Mouse (Mus musculus) small intestine, adult 2 months (tissue): ENCODE data around the gene Fam161b. TPM values are rescaled to one million over a fixed set of nuclear protein-coding genes. Genes with fewer than 3 reads are reported as not detected.

Source experiments
- H3K27ac ChIP-seq: fragments of 200-500 bp; 2 replicates; pipeline ENCODE4 v1.5.1; 2012; ENCODE audit warnings: low read depth, low read length, control low read depth, inconsistent platforms; ENCODE audit not compliant: insufficient read depth
- H3K27me3 ChIP-seq: fragments of 200-500 bp; 2 replicates; pipeline ENCODE4 v1.6.1; 2012; ENCODE audit warnings: mild to moderate bottlenecking, moderate library complexity, low read length, inconsistent platforms; ENCODE audit not compliant: control insufficient read depth, insufficient read depth
- H3K36me3 ChIP-seq: fragments of 200-500 bp; 2 replicates; pipeline ENCODE4 v1.6.1; 2012; ENCODE audit warnings: mild to moderate bottlenecking, low read length, control low read depth, inconsistent platforms; ENCODE audit not compliant: control insufficient read depth, insufficient read depth
- H3K4me1 ChIP-seq: fragments of 200-500 bp; 2 replicates; pipeline ENCODE4 v1.6.1; 2012; ENCODE audit warnings: low read length, inconsistent platforms, mixed read lengths; ENCODE audit not compliant: control insufficient read depth, insufficient read depth, insufficient read length
- H3K4me3 ChIP-seq: fragments of 200-500 bp; 2 replicates; pipeline ENCODE4 v1.5.1; 2012; ENCODE audit warnings: low read depth, mild to moderate bottlenecking, control low read depth, inconsistent platforms, low read length, moderate library complexity
- CTCF ChIP-seq: fragments of 200-500 bp; IDR thresholded peaks from 2 replicates; pipeline ENCODE4 v1.5.1; 2012; ENCODE audit warnings: low read depth, mild to moderate bottlenecking, control low read depth, inconsistent platforms, low read length, moderate library complexity, mixed read lengths; ENCODE audit not compliant: insufficient replicate concordance, insufficient read length; ENCODE audit errors: extremely low read depth
- POLR2A ChIP-seq: fragments of 200-500 bp; IDR thresholded peaks from 2 replicates; pipeline ENCODE4 v1.6.1; 2012; ENCODE audit warnings: low read depth, mild to moderate bottlenecking, control low read depth, inconsistent platforms, low read length, moderate library complexity
- WGBS: fragments of 180-500 bp; shearing (Covaris S2); methylation state at CpG from one replicate; pipeline ENCODE4 v1.1.7; 2018; 5-methylcytosine and 5-hydroxymethylcytosine counted together
- polyA plus RNA-seq: library from polyadenylated mRNA; depleted of rRNA; stranded (reverse); fragments of >200 nt; gene quantifications from 2 replicates; pipeline ENCODE4 v1.2.3, GENCODE M21; 2012

Gene Fam161b
- polyA plus RNA-seq, 1 experiment = 0.14 TPM

DNA sequence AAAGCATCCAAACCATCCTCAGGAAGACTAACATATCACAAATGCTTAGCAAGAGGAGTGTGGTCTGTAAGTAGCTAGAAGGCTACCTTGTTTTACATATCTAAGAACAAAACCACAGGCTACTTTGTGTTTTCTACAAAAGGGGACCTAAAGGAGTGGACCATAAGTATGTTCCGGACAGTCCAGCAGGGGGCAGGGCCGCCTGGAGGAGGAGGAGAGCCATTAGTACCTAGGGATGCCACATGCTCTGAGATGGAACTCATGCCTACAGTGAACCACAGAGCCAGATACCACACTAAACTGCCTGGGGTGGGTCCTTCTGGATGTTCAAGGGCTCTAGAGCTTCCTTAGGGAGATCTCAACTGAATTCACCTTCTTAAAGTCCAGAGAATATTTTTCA lies 14.4 kb downstream of the Fam161b start:
- H3K36me3 ChIP-seq = peaks cover 23% of the 10 kb centered on the region
- TF ChIP-seq POLR2A (no peak), CTCF (peak; percentile 52; the same call in 1 of the 2 replicates)
- H3K27ac ChIP-seq = no peak overlapping the region
- peaks cover 2% of the 10 kb centered on the region; the same call in 1 of the 2 replicates for H3K4me1 ChIP-seq
- no peak overlapping the region for H3K4me3 ChIP-seq
- no peaks in the 10 kb centered on the region for H3K27me3 ChIP-seq
- 49% methylated on average over 2 of the region's 2 CpGs for WGBS

GRCm38 (mm10) chr12:84336963-84337625 lies 24.5 kb downstream of the Fam161b start:
- TF ChIP-seq POLR2A (no peak), CTCF (no peak)

DNA sequence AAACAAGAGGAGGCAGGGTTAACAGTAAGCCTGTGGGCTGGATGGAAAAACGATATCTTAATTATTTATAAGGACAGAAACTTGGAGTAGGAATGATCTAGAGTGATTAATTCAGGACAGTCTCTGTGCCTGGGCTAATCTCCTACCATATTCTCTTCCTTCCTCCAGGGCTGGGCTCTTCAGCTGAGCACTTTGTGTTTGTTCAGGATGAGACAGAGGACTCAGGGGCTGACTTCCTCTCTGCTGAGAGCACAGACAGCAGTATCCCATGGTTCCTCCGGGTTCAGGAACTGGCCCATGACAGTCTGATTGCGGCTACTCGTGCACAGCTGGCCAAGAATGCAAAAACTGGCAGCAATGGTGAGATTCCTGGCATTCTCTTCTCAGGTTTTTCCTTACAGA lies 34.5 kb downstream of the Fam161b start:
- TF ChIP-seq POLR2A = no peak
- no peak for TF ChIP-seq CTCF
- no peaks in the 10 kb centered on the region for H3K4me1 ChIP-seq
- H3K27me3 ChIP-seq = no peaks in the 10 kb centered on the region
- H3K4me3 ChIP-seq = no peak overlapping the region
- peaks cover 57% of the 10 kb centered on the region for H3K36me3 ChIP-seq
- no peak overlapping the region for H3K27ac ChIP-seq
- 60% methylated on average over 4 of the region's 4 CpGs for WGBS

More at GRCm38 (mm10) chr12:84336963-84337625, 24.5 kb downstream of the Fam161b start:
- Histone ChIP-seq H3K4me3 (no peak overlapping the region), H3K4me1 (no peaks in the 10 kb centered on the region), H3K27ac (no peak overlapping the region), H3K27me3 (no peaks in the 10 kb centered on the region), H3K36me3 (peaks cover 50% of the 10 kb centered on the region)
- WGBS = 85% methylated on average over 11 of the region's 11 CpGs

GRCm38 (mm10) chr12:84316721-84317621 lies 44.7 kb downstream of the Fam161b start, which contains the start of gene Zfp410:
Zfp410 (plus strand) TSS chr12:84316852.
- H3K4me3 ChIP-seq = peak within 1 kb of the TSS; percentile 93
- TF ChIP-seq CTCF = peak; percentile 12; the same call in 1 of the 2 replicates
- TF ChIP-seq POLR2A = no peak; the same call in none of the 2 replicates
- peak within 1 kb of the TSS; percentile 82 for H3K27ac ChIP-seq
- no peaks in the 10 kb centered on the region; the same call in 1 of the 2 replicates for H3K4me1 ChIP-seq
- no peaks in the 10 kb centered on the region for H3K27me3 ChIP-seq
- peaks cover 4% of the 10 kb centered on the region; the same call in 1 of the 2 replicates for H3K36me3 ChIP-seq
- under 1% methylated on average over 77 of the region's 77 CpGs for WGBS

- H3K27ac ChIP-seq = peak overlapping the region; percentile 82
- H3K36me3 ChIP-seq = peaks cover 9% of the 10 kb centered on the region; the same call in 1 of the 2 replicates
- H3K4me1 ChIP-seq = no peaks in the 10 kb centered on the region; the same call in 1 of the 2 replicates
- H3K4me3 ChIP-seq = no peak overlapping the region; the same call in 1 of the 2 replicates
- TF ChIP-seq CTCF = no peak
- no peak for TF ChIP-seq POLR2A
- H3K27me3 ChIP-seq = no peaks in the 10 kb centered on the region
- 14% methylated on average over 7 of the region's 7 CpGs for WGBS
Observed at GRCm38 (mm10) chr12:84316006-84316405, 45.6 kb downstream of the Fam161b start.

DNA sequence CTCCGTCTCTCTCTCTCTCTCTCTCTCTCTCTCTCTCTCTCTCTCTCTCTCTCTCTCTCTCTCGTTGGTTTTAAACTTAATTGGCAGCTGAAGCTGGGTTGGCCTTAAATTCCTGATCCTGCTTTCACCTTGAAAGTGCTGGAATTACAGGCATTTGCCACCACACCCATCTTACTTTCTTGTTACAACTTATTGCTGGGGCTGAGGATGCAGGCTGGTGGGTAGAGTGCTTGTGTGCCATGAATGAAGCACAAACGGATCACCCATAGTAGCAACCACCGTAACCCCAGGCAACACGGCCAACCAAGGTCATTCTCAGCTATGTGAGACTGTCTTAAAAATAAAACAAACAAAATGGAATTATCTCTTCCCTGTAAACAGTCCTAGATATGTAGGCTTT lies 50.3 kb downstream of the Fam161b start:
- peaks cover 32% of the 10 kb centered on the region for H3K36me3 ChIP-seq
- no peak overlapping the region for H3K27ac ChIP-seq
- H3K4me3 ChIP-seq = no peak overlapping the region
- no peaks in the 10 kb centered on the region for H3K27me3 ChIP-seq
- peaks cover 3% of the 10 kb centered on the region; the same call in 1 of the 2 replicates for H3K4me1 ChIP-seq
- WGBS = 71% methylated on average over 4 of the region's 5 CpGs
- no peak for TF ChIP-seq POLR2A
- no peak for TF ChIP-seq CTCF
